Mouse (Mus musculus): ENCODE data around the gene Hist2h2aa2. TPM values are rescaled to one million over a fixed set of nuclear protein-coding genes. Genes with fewer than 3 reads are reported as not detected.
"Not testable (repeated sequence)": the region's sequence is repeated elsewhere in the genome, so short reads cannot be mapped to it uniquely, and the experiment has no call there.

Hist2h2aa2 gene
- total RNA-seq, 2 experiments from 2014 or later: 1,169 to 1,327 TPM

- DNase-seq (ENCODE audit: low spot score in 2 of 2): no peak
Measured at GRCm38 (mm10) chr3:96199731-96200130, 40.3 kb downstream of the Hist2h2aa2 start.

DNA sequence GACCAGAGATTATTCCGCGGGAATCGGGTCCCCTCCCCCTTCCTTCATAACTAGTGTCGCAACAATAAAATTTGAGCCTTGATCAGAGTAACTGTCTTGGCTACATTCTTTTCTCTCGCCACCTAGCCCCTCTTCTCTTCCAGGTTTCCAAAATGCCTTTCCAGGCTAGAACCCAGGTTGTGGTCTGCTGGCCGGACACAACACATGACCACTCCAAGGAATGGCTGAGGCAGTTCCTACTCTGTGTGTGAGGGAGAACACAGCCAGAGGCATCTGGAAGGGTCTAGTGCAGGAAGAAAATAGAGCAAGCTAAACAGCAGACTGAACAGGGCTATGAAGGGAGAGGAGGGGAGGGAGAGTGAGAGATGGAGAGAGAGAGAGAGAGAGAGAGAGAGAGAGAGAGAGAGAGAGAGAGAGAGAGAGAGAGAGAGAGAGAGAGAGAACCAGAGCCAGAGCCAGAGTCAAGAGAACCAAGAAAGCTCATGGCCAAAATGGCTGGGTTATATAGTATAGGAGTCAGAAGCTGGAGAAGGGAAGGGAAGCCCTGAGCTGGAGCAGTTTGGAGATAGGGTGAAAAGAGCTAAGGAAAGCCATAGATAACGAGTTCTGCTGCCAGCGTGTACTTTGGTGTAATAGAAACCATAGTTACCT is 41.4 kb downstream of the Hist2h2aa2 start:
- not testable (repeated sequence) for DNase-seq (ENCODE audit: low spot score in 2 of 2)

- DNase-seq (ENCODE audit: low spot score in 2 of 2): no peak
Measured at GRCm38 (mm10) chr3:96198181-96198580, 41.9 kb downstream of the Hist2h2aa2 start.

- peak in 1 of 2 experiments; percentile 84 for DNase-seq (ENCODE audit: low spot score in 2 of 2)
Measured at GRCm38 (mm10) chr3:96197129-96197749, 42.8 kb downstream of the Hist2h2aa2 start.

- no peak for DNase-seq (ENCODE audit: low spot score in 2 of 2)
Measured at GRCm38 (mm10) chr3:96196437-96197128, 43.5 kb downstream of the Hist2h2aa2 start.

DNA sequence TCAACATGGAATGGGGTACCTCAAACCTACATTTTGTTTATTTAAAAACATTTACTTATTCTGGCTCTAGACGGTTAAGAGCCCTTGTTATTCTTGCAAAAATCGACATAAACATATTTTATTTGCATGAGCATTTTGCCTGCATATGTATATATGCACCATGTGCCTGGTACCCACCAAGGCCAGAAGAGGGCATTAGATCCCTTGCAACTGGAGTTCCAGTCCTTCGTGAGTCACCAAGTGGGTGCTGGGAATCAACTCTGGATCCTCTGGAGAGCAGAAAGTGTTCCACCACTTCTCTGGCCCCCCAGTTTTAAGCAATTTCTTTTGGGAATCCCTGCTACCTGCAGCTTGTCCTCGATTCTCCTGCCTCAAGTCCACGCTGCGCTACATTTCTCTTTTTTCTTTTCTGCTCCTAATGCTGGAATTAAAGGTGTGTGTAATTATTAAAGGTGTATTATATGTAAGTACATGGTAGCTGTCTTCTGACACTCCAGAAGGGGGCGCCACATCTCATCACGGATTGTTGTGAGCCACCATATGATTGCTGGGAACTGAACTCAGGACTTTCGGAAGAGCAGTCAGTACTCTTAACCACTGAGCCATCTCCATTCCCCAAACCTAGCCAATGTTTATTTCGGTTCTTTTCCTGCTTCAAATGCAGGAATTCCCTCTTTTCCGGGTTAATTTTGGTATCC is 44.3 kb downstream of the Hist2h2aa2 start:
- no peak for DNase-seq (ENCODE audit: low spot score in 2 of 2)

- no peak for DNase-seq (ENCODE audit: low spot score in 2 of 2)
Measured at GRCm38 (mm10) chr3:96194966-96195365, 45.1 kb downstream of the Hist2h2aa2 start.

DNA sequence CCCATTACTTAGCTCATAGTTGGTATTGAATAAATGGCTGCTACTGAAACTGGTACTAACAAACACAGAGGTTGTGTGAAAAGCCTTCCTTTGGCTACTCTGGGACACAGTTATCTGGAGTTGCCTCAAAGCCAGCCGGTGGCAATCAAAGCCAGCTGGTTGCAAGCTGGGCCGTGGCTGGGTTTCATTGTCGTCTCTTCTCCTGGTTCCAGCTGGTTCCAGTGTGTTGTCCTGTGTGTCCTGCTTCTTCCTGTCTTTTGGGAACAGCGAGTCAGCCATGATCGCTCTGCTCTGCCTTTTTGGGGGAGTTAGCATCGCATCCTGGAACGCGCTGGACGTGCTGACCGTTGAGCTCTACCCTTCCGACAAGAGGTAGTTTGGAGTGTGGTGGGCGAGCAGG is 47.1 kb downstream of the Hist2h2aa2 start:
- no peak for DNase-seq (ENCODE audit: low spot score in 2 of 2)

Small RNA genes within 50 kb of the gene (microRNA-seq; reads per million reads assigned to microRNA genes)
- gene Gm44492 (not detected), gene Gm47311 (not detected), gene Gm47313 (not detected)

Other genes with a start within 250 kb of the Hist2h2aa2 start
- gene Plekho1, start 244.3 kb downstream of the Hist2h2aa2 start, total RNA-seq (2021): 10 to 100 TPM; 94.2 to 97.4 TPM
- 10 to 100 TPM; 24.5 to 32.6 TPM for gene Vps45, start 181.8 kb downstream of the Hist2h2aa2 start, total RNA-seq (2021)
- gene Otud7b, start 135.7 kb downstream of the Hist2h2aa2 start, total RNA-seq (2021): 10 to 100 TPM; 61.0 to 65.7 TPM
- 1 to 10 TPM; 9.3 to 9.7 TPM for gene Mtmr11, start 78.3 kb downstream of the Hist2h2aa2 start, total RNA-seq (2021)
- 10 to 100 TPM; 32.9 to 34.6 TPM for gene Sf3b4, start 67.9 kb downstream of the Hist2h2aa2 start, total RNA-seq (2021)
- 1 to 10 TPM; 2.2 to 2.3 TPM for gene Sv2a, start 59.1 kb downstream of the Hist2h2aa2 start, total RNA-seq (2021)
- gene Bola1, start 20.6 kb downstream of the Hist2h2aa2 start, total RNA-seq (2021): 10 to 100 TPM; 20.4 to 23.2 TPM
- 10 to 100 TPM; 15.6 TPM for gene Hist2h2ab, start 20.4 kb downstream of the Hist2h2aa2 start, total RNA-seq (2021)
- gene Hist2h2ac, start 19.4 kb downstream of the Hist2h2aa2 start, total RNA-seq (2021): 100 to 1,000 TPM; 126 to 168 TPM
- 1 to 10 TPM; 3.2 to 3.8 TPM for gene Hist2h2be, start 19.2 kb downstream of the Hist2h2aa2 start, total RNA-seq (2021)
- gene Hist2h3c2, start 1.1 kb downstream of the Hist2h2aa2 start, total RNA-seq (2021): 100 to 1,000 TPM; 150 TPM
- 10 to 100 TPM; 12.3 to 14.6 TPM for gene Hist2h2aa1, start 5.2 kb upstream of the Hist2h2aa2 start, total RNA-seq (2021)
- under 1 TPM in 1 of 2 experiments, not detected in 1; 0.44 TPM for gene Hist2h3c1, start 6.4 kb upstream of the Hist2h2aa2 start, total RNA-seq (2021)
- gene Hist2h4, start 23.0 kb upstream of the Hist2h2aa2 start, total RNA-seq (2021): 10 to 100 TPM; 74.6 to 96.7 TPM
- gene Hist2h3b, start 28.4 kb upstream of the Hist2h2aa2 start, total RNA-seq (2021): 100 to 1,000 TPM; 677 to 879 TPM
- 100 to 1,000 TPM; 676 to 744 TPM for gene Hist2h2bb, start 29.5 kb upstream of the Hist2h2aa2 start, total RNA-seq (2021)
- 1 to 10 TPM; 1.6 to 1.7 TPM for gene Fcgr1, start 53.7 kb upstream of the Hist2h2aa2 start, total RNA-seq (2021)
- not detected for gene BC107364, start 212.0 kb upstream of the Hist2h2aa2 start, total RNA-seq (2021)

Data from gastrocnemius, postnatal 4 days (tissue).